Mouse (Mus musculus) layer of hippocampus, adult 2 months (tissue): ENCODE measurements around the gene Zfp330. TPM values are rescaled to one million over a fixed set of nuclear protein-coding genes. Genes with fewer than 3 reads are reported as not detected.

Experiments used
- DNase-seq, 2 experiments: peaks; one replicate each; pipeline ENCODE4 v3.0.0; 2022; ENCODE audit warnings: low spot score in 2 of 2
- H3K27ac ChIP-seq: fragments of 200-600 bp; 2 replicates; pipeline ENCODE4 v1.8.1; 2022
- H3K4me3 ChIP-seq: fragments of 200-600 bp; 2 replicates; pipeline ENCODE4 v1.8.1; 2022; ENCODE audit warnings: mild to moderate bottlenecking
- CTCF ChIP-seq: fragments of 200-600 bp; conservative IDR thresholded peaks from 2 replicates; pipeline ENCODE4 v1.8.1; 2022; ENCODE audit warnings: antibody characterized with exemption, mild to moderate bottlenecking, moderate library complexity
- long read RNA-seq, 2 experiments: library from polyadenylated mRNA; stranded (forward); transcript quantifications; one replicate each; pipeline ENCODE4 v2.0.0; 2021; ENCODE audit warnings: borderline mapping rate in 2 of 2
- total RNA-seq, 2 experiments: library from RNA; stranded (reverse); gene quantifications; 2 replicates each; pipeline ENCODE4 v1.2.3; 2021

Zfp330 gene
- 10 to 100 TPM; 34.4 to 41.5 TPM for total RNA-seq
- long read RNA-seq, experiment 1, transcript Zfp330-201 (10 exons, 1,675 nt), result major isoform, 28 of 39 reads
- long read RNA-seq, experiment 1, partial matches to known transcripts, result 0 of 39 reads
- long read RNA-seq, experiment 1, other reads (novel, unspliced or antisense), result 9 of 39 reads
- long read RNA-seq, experiment 2, transcript Zfp330-201 (10 exons, 1,675 nt), result major isoform, 27 of 35 reads
- long read RNA-seq, experiment 2, partial matches to known transcripts, result 1 of 35 reads
- long read RNA-seq, experiment 2, other reads (novel, unspliced or antisense), result 6 of 35 reads

- TF ChIP-seq CTCF, result no peak
- peak; percentile 91 to 95 for DNase-seq
- Histone ChIP-seq H3K27ac (peak within 1 kb of the TSS; percentile 96), H3K4me3 (peak within 1 kb of the TSS; percentile 69)
Observed at GRCm38 (mm10) chr8:82774093-82774422, at the start of gene Zfp330. Gene Zfp330 (minus strand): TSS chr8:82774160.

DNA sequence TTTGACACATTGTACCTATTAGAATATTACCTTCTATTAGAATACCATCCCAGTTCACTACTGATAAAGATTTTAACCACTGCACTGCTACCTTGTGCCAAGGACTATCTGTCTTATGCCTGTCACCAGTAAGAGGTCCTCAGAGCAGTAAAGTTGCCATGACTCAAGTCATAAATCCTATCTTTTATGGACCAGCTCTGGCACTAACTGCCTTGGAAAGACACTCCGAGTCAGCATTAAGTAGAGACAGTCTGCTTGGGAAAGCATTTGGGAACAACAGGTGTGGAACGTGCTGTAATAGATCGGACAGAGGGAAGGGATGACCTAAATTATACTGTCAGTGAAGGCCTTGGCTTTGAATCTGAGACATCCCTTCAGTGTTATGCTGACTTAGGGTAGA lies 4.0 kb upstream of the Zfp330 start:
- DNase-seq, result no peak
- Histone ChIP-seq H3K4me3 (no peak overlapping the region), H3K27ac (no peak overlapping the region)
- TF ChIP-seq CTCF, result no peak

- DNase-seq, result no peak
Observed at GRCm38 (mm10) chr8:82777406-82777805, 3.4 kb upstream of the Zfp330 start.

GRCm38 (mm10) chr8:82774482-82774881 lies 522 bp upstream of the Zfp330 start:
- Histone ChIP-seq H3K4me3 (peak overlapping the region; percentile 69), H3K27ac (peak overlapping the region; percentile 96)
- DNase-seq, result peak in 1 of 2 experiments; percentile 2
- TF ChIP-seq CTCF, result no peak

More at GRCm38 (mm10) chr8:82777406-82777805, 3.4 kb upstream of the Zfp330 start:
- Histone ChIP-seq H3K4me3 (no peak overlapping the region), H3K27ac (no peak overlapping the region)
- TF ChIP-seq CTCF, result no peak

DNA sequence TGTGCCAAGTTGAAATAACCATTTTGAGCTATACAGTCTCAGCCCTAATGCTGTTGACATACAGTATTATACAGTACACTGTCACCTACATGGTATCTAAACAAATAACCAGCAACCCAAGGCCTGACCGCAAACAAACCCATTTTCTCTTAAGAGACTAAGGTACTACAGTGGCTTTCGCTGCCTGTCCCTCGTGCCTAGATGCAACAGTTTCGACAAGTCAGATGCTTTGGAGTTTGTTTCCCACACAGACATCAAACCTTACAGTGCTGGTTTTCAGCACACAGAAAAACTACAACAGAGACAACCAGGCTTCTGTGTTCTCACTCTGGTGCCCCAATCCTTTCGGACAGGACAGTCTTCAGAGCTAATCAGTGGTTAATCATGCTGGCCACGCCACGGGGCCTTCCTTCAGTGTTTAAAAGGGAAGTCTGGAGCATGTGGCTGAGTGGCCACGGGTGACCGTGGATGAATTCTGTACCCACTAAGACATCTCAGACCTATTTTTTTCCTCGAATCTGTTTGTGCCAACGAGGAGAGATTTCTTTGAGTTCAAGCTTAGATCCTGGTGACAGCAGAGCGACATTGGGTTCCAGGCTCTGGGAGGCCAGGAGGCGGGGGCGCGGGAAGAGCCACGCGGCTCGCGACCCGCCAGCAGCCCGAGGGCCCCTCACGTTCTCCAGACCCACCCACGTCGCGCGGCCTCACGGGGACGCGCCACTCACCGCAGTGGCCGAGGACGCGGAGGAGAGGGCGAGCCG lies 448 bp downstream of the Zfp330 start:
- TF ChIP-seq CTCF, result no peak
- peak overlapping the region; percentile 69 for H3K4me3 ChIP-seq
- DNase-seq, result no peak
- H3K27ac ChIP-seq, result peak overlapping the region; percentile 96

DNA sequence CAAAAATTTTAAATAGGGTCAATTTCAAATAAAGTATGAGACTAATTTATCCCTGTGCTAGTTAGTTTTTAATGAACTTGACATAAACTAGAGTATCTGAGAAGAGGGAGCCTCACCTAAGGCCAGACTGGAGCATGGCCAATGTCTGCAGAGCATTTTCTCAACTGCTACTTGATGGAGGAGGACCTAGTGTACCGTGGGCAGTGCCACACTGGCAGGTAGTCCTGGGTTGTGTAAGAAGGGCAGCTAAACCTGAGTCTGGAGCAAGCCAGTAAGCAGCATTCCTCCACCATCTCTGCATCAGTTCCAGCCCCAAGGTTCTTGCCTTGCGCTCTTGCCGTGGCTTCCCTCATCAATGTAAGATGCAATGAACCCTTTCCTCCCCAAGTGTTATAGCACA lies 3.1 kb downstream of the Zfp330 start:
- no peak for DNase-seq
- Histone ChIP-seq H3K27ac (no peak overlapping the region), H3K4me3 (no peak overlapping the region)
- TF ChIP-seq CTCF, result no peak

GRCm38 (mm10) chr8:82759071-82759470 lies 14.9 kb downstream of the Zfp330 start:
- no peak for DNase-seq

DNA sequence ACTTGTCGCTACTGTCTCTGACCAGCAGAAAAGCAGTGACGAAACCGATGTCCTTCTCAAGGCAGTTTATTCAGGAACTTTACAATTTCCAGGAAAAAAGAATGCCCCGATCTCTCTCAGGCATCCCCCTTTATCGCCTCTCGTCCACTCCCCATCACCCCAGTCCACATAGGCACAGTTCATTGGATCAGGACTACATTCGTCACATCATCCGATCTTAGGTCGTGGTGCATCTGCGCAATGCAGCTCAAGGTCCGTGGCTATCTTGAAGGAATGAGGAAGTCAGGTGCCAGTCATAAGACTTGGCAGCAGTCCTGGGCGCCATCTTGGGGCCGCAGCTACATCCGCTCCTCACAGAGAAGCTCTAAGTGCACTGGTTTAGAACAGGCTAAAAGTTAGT lies 19.0 kb downstream of the Zfp330 start:
- no peak for DNase-seq
- no peak for TF ChIP-seq CTCF
- H3K4me3 ChIP-seq, result no peak overlapping the region
- H3K27ac ChIP-seq, result no peak overlapping the region

More at GRCm38 (mm10) chr8:82759071-82759470, 14.9 kb downstream of the Zfp330 start:
- Histone ChIP-seq H3K4me3 (no peak overlapping the region), H3K27ac (no peak overlapping the region)
- TF ChIP-seq CTCF, result no peak

DNA sequence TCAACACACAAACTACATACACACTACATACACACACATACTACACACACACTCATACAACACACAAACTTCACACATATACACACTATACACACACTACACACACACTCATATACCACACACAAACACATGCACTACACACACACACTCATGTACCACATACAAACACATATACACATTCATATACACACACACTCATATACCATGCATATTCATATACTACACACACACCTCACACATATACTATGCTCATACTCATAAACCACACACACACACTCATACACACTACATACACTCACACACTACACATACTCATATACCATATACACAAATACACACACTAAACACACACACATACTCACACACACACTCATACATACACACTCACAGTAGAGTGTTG lies 27.3 kb downstream of the Zfp330 start:
- no peak overlapping the region for H3K4me3 ChIP-seq
- DNase-seq, result no peak
- no peak overlapping the region for H3K27ac ChIP-seq
- TF ChIP-seq CTCF, result no peak

DNA sequence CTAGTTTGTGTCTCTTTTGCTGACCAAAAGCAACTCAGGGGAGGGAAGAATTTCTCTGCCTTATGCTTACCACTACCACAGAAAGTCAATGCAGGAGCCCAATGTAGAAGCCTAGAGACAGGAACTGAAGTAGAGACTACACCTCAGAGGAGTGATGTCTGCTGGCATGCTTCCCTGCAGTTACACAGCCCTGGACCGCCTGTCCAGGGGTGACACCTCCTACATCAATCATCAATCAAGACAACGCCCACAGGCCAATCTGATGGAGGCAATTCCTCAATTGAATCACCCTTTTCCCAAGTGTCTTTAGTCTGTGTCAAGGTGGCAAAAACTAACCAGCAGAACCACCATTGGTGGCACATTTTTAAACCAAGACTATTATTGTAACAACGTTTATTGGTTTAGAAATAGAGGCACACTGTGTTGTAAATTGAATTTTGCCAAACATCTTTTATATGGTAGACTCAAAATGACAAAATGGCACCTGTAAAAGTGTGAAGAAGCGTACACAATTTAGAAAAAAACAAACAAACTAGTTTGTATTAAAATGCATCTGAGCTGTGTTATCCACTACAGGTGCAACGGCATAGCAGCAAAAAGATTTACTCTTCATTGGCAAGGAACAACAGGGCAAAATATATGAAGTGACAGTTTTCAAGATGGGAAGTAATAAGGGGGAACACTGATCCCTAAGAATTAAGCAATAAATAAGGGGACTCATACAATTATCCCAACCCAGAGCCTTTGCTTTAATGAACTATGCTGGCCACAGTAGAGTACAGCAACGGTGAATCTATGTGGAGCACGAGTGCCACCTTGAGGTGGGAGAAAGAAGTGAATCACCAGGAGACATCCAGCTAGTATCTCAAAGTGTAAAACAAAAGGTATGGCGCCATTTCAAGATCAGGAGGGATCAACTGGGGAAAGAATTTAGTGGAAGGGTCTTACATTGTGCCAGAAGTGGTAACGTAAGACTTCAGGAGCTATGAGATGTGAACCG lies 29.8 kb downstream of the Zfp330 start:
- TF ChIP-seq CTCF, result peak; percentile 98
- peak; percentile 70 to 76 for DNase-seq
- Histone ChIP-seq H3K4me3 (no peak overlapping the region), H3K27ac (no peak overlapping the region)

Other genes starting within 250 kb of the Zfp330 start
- gene Rnf150, start 89.2 kb upstream of the Zfp330 start, total RNA-seq, result 10 to 100 TPM; 49.7 to 50.7 TPM